Mouse (Mus musculus) skeletal muscle tissue, postnatal 0 days (tissue): ENCODE results near the gene Ins2. TPM values are rescaled to one million over a fixed set of nuclear protein-coding genes. Genes with fewer than 3 reads are reported as not detected.

Source experiments
- microRNA counts: library from miRNA; unstranded; fragments of <30 nt; microRNA quantifications from one replicate; lab custom pipeline; 2015
- microRNA-seq, 2 experiments: library from miRNA; unstranded; fragments of <30 nt; microRNA quantifications; one replicate each; pipeline ENCODE4; 2016
- polyA plus RNA-seq: library from polyadenylated mRNA; unstranded; fragments of >200 nt; fragmentation: Nextera tagmentation; extraction: Ambion mirVana; gene quantifications from 2 replicates; pipeline ENCODE4 v1.2.1, GENCODE M21; 2015

The Ins2 gene
- polyA plus RNA-seq, result 0.46 and 0.61 TPM in 2 replicates

GRCm38 (mm10) chr7:142743281-142743680 is at the start of gene Ins2:
Gene Ins2, minus strand, starts transcription at chr7:142743381.

DNA sequence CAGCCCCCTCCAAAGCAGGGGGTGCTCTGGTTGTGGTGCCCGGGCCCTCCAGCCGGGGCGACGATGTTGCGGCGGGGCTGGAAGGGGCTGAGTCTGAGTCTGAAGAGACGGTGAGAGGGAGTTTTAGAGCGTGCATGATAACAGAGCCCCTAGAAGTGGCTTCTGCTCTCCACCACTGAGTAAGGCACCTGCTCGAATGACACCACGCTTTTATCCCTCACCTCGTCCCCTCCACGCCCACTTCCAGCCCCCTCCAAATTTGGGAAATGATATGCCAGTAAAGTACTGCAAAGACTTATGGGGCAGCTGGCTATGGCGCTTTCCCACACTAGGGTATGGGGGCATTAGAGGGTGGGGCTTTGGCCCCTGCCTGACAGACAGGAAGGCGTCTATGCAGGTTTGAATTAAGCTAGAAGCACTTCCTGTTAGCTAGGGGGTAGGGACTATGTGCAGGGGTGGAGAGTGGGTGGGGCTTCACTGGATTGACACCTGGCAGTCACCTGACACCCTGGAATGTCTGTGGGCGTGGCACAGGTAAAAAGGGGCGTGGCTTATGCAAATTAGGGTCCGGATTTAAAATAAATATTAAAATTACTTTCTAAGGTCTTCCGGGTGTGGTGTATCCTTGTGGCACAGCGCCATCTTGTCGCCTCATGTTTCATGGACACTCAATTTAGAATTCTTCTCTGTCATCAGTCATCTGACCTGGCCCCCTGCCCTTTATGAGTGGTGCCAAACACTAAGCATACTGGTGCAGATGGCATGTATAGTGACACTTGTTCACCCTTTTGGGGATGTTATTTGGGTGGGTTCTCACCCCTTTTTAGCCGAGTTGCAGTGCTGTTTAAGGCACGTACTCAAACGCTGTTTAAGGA is 73.2 kb downstream of the Ins2 start, which contains the start of gene Gm49394:
Gene Gm49394, minus strand, starts transcription at position 192 of the 875 bp plus-strand sequence.

DNA sequence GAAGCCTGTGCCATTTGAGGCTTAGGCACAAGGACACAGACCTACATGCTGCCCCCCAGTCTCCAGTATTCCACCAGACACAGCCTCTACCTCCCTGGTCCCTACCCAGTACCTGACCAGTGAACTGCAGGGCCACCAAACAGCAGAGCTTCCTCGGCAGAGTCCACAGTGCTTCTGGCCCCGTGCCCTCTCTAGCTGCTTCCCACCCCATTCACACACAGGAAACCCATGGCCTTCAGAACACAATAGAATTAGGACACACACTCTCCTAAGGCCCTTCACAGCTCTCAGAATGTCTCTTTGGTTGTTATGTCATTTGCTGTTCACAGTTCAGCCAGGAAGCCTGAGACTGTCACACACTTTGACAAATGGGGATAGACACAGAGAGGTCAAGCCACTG is 76.5 kb downstream of the Ins2 start, which contains the start of gene Igf2:
Gene Igf2, minus strand, starts transcription at position 158 of the 400 bp plus-strand sequence.

MicroRNAs encoded within 50 kb of the gene (microRNA counts, 519-probe panel; counts per million panel counts)
- 3,760 counts per million, percentile 78 among the panel's probes with 10 or more counts for microRNA mmu-miR-483 (lab: Ali Mortazavi, UCI)

Small RNAs within 50 kb of the gene (microRNA-seq; reads per million reads assigned to microRNA genes)
- gene Mir483, result 8,250 to 10,240 reads per million in 2 experiments

Other genes starting within 250 kb of the Ins2 start
- 12,415 and 13,066 TPM in 2 replicates for gene Tnnt3, start 244.5 kb downstream of the Ins2 start, polyA plus RNA-seq
- 23.6 and 30.0 TPM in 2 replicates for gene Mrpl23, start 210.7 kb downstream of the Ins2 start, polyA plus RNA-seq
- gene Igf2, start 76.6 kb downstream of the Ins2 start, polyA plus RNA-seq, result 2,785 and 3,469 TPM in 2 replicates
- 2.1 and 2.3 TPM in 2 replicates for gene Gm49394, start 73.4 kb downstream of the Ins2 start, polyA plus RNA-seq
- 1.3 and 1.4 TPM in 2 replicates for gene Th, start 187.7 kb upstream of the Ins2 start, polyA plus RNA-seq
- 0.23 and 0.37 TPM in 2 replicates for gene Ascl2, start 225.9 kb upstream of the Ins2 start, polyA plus RNA-seq